Mouse (Mus musculus) midbrain, postnatal 0 days (tissue): Measurements from ENCODE around the gene Pirt. TPM values are rescaled to one million over a fixed set of nuclear protein-coding genes. Genes with fewer than 3 reads are reported as not detected.

ENCODE experiments used
- ATAC-seq: fragments of 200-750 bp; cut with Nextera tagmentation; 2 replicates; pipeline ENCODE4 v1.8.0; 2017; ENCODE audit warnings: moderate number of reproducible peaks, mild to moderate bottlenecking, moderate TSS enrichment, moderate library complexity; ENCODE audit not compliant: low FRiP score
- DNase-seq: peaks from one replicate; pipeline ENCODE4 v3.0.0-alpha.2; 2015; ENCODE audit warnings: low spot score
- H3K27ac ChIP-seq: fragments of 300-500 bp; sonication (generic); 2 replicates; pipeline ENCODE4 v1.5.1; 2014; ENCODE audit warnings: low read depth, mild to moderate bottlenecking, low read length, mixed read lengths
- H3K27me3 ChIP-seq: fragments of 300-500 bp; sonication (generic); 2 replicates; pipeline ENCODE4 v1.6.1; 2014; ENCODE audit warnings: low read length, control low read depth, mixed read lengths; ENCODE audit not compliant: insufficient read depth
- H3K36me3 ChIP-seq: fragments of 300-500 bp; sonication (generic); 2 replicates; pipeline ENCODE4 v1.6.1; 2014; ENCODE audit warnings: low read length, control low read depth, mixed read lengths; ENCODE audit not compliant: insufficient read depth
- H3K4me1 ChIP-seq: fragments of 300-500 bp; sonication (generic); 2 replicates; pipeline ENCODE4 v1.6.1; 2014; ENCODE audit warnings: mild to moderate bottlenecking, control low read depth, antibody characterized with exemption, low read length, mixed read lengths; ENCODE audit not compliant: insufficient read depth
- H3K4me2 ChIP-seq: fragments of 300-500 bp; sonication (generic); 2 replicates; pipeline ENCODE4 v1.6.1; 2014; ENCODE audit warnings: low read depth, mild to moderate bottlenecking, low read length, mixed read lengths; ENCODE audit not compliant: poor library complexity, severe bottlenecking
- H3K4me3 ChIP-seq: fragments of 300-500 bp; sonication (generic); 2 replicates; pipeline ENCODE4 v1.5.1; 2014; ENCODE audit warnings: low read depth, mild to moderate bottlenecking, low read length, moderate library complexity
- H3K9ac ChIP-seq: fragments of 300-500 bp; sonication (generic); replicated peaks from 2 replicates; pipeline ENCODE4 v1.6.1; 2014; ENCODE audit warnings: mild to moderate bottlenecking, low read length, moderate library complexity, mixed read lengths; ENCODE audit not compliant: poor library complexity, severe bottlenecking
- H3K9me3 ChIP-seq: fragments of 300-500 bp; sonication (generic); 2 replicates; pipeline ENCODE4 v1.6.1; 2016; ENCODE audit warnings: low read length, control low read depth
- CTCF ChIP-seq: IDR thresholded peaks from 2 replicates; pipeline ENCODE4 v1.5.1; 2016; ENCODE audit warnings: antibody characterized with exemption, mild to moderate bottlenecking
- WGBS: fragments of 180-500 bp; shearing (Covaris S2); extraction: QIAGEN DNeasy Blood & Tissue Kit; methylation state at CpG from one replicate; pipeline ENCODE4 v1.1.7; 2014; 5-methylcytosine and 5-hydroxymethylcytosine counted together
- polyA plus RNA-seq: library from polyadenylated mRNA; unstranded; fragments of >200 nt; fragmentation: Nextera tagmentation; extraction: Ambion mirVana; gene quantifications from 2 replicates; pipeline ENCODE4 v1.2.1, GENCODE M21; 2015
- total RNA-seq: library from RNA; depleted of rRNA; stranded (reverse); fragments of >200 nt; gene quantifications from 2 replicates; pipeline ENCODE4 v1.2.3, GENCODE M21; 2014; rRNA removed

Gene Pirt
- total and polyA plus RNA-seq, 2 experiments from 2014 or later: 0.47 to 1.4 TPM

GRCm38 (mm10) chr11:66963462-66963861, 51.7 kb downstream of the Pirt start:
- DNase-seq (no peak), ATAC-seq (no peak)
- Histone ChIP-seq H3K27ac (no peak overlapping the region), H3K27me3 (no peaks in the 10 kb centered on the region), H3K4me1 (no peaks in the 10 kb centered on the region), H3K36me3 (no peaks in the 10 kb centered on the region), H3K9ac (no peak overlapping the region), H3K4me3 (no peak overlapping the region), H3K4me2 (no peak overlapping the region), H3K9me3 (no peaks in the 10 kb centered on the region)
- TF ChIP-seq CTCF: no peak
- 96% methylated on average over 1 of the region's 1 CpGs for WGBS

- H3K9me3 ChIP-seq: no peaks in the 10 kb centered on the region
- TF ChIP-seq CTCF: no peak
- ATAC-seq: no peak
- H3K36me3 ChIP-seq: no peaks in the 10 kb centered on the region
- H3K4me2 ChIP-seq: no peak overlapping the region
- no peak overlapping the region for H3K27ac ChIP-seq
- H3K4me3 ChIP-seq: no peak overlapping the region
- no peaks in the 10 kb centered on the region for H3K4me1 ChIP-seq
- no peak overlapping the region for H3K9ac ChIP-seq
- WGBS: 26% methylated on average over 7 of the region's 7 CpGs
- DNase-seq: no peak
- no peaks in the 10 kb centered on the region for H3K27me3 ChIP-seq
These were observed 54.8 kb downstream of the Pirt start for GRCm38 (mm10) chr11:66966500-66967116.

- TF ChIP-seq CTCF: no peak
- ATAC-seq: no peak
- Histone ChIP-seq H3K27me3 (no peaks in the 10 kb centered on the region), H3K36me3 (no peaks in the 10 kb centered on the region), H3K4me3 (no peak overlapping the region), H3K9me3 (no peaks in the 10 kb centered on the region), H3K4me2 (no peak overlapping the region), H3K9ac (no peak overlapping the region), H3K27ac (no peak overlapping the region), H3K4me1 (no peaks in the 10 kb centered on the region)
- WGBS: 86% methylated on average over 1 of the region's 1 CpGs
- DNase-seq: no peak
These were observed 56.8 kb downstream of the Pirt start for GRCm38 (mm10) chr11:66968575-66968974.

- H3K9me3 ChIP-seq: peaks cover 11% of the 10 kb centered on the region; the same call in 1 of the 2 replicates
- no peak overlapping the region for H3K9ac ChIP-seq
- DNase-seq: no peak
- no peak overlapping the region for H3K4me2 ChIP-seq
- H3K4me3 ChIP-seq: no peak overlapping the region
- no peak for TF ChIP-seq CTCF
- 82% methylated on average over 3 of the region's 3 CpGs for WGBS
- H3K27ac ChIP-seq: no peak overlapping the region
- no peak for ATAC-seq
- no peaks in the 10 kb centered on the region for H3K27me3 ChIP-seq
- no peaks in the 10 kb centered on the region for H3K36me3 ChIP-seq
- H3K4me1 ChIP-seq: no peaks in the 10 kb centered on the region
These were observed 61.7 kb downstream of the Pirt start for GRCm38 (mm10) chr11:66973507-66973906.

- Histone ChIP-seq H3K4me3 (no peak overlapping the region), H3K4me2 (no peak overlapping the region), H3K27me3 (no peaks in the 10 kb centered on the region), H3K9me3 (peaks cover 11% of the 10 kb centered on the region; the same call in 1 of the 2 replicates), H3K27ac (no peak overlapping the region), H3K36me3 (no peaks in the 10 kb centered on the region), H3K4me1 (no peaks in the 10 kb centered on the region), H3K9ac (no peak overlapping the region)
- DNase-seq: no peak
- no peak for TF ChIP-seq CTCF
- WGBS: 94% methylated on average over 7 of the region's 7 CpGs
- no peak for ATAC-seq
These were observed 64.0 kb downstream of the Pirt start for GRCm38 (mm10) chr11:66975606-66976330.

Other genes with a start within 250 kb of the Pirt start
- not detected in 2 replicates for gene Tmem238l, start 44.7 kb downstream of the Pirt start, total RNA-seq
- gene Tmem238l, start 44.7 kb downstream of the Pirt start, polyA plus RNA-seq: not detected in 2 replicates
- gene Tmem220, start 113.2 kb downstream of the Pirt start, total RNA-seq: 0.11 and 0.28 TPM in 2 replicates
- 0.50 and 0.93 TPM in 2 replicates for gene Tmem220, start 113.2 kb downstream of the Pirt start, polyA plus RNA-seq
- 23.7 and 28.6 TPM in 2 replicates for gene Adprm, start 140.6 kb downstream of the Pirt start, total RNA-seq
- gene Adprm, start 140.6 kb downstream of the Pirt start, polyA plus RNA-seq: 25.9 and 28.1 TPM in 2 replicates
- gene Sco1, start 140.7 kb downstream of the Pirt start, total RNA-seq: 11.2 and 12.4 TPM in 2 replicates
- 13.2 and 14.7 TPM in 2 replicates for gene Sco1, start 140.7 kb downstream of the Pirt start, polyA plus RNA-seq
- gene Myh3, start 166.3 kb downstream of the Pirt start, total RNA-seq: 0.24 and 1.2 TPM in 2 replicates
- gene Myh3, start 166.3 kb downstream of the Pirt start, polyA plus RNA-seq: 0.13 and 0.25 TPM in 2 replicates